Mouse (Mus musculus): ENCODE results near the gene Olfr401.
"Not testable (repeated sequence)": the region's sequence is repeated elsewhere in the genome, so short reads cannot be mapped to it uniquely, and the experiment has no call there.

Gene Olfr401

DNA sequence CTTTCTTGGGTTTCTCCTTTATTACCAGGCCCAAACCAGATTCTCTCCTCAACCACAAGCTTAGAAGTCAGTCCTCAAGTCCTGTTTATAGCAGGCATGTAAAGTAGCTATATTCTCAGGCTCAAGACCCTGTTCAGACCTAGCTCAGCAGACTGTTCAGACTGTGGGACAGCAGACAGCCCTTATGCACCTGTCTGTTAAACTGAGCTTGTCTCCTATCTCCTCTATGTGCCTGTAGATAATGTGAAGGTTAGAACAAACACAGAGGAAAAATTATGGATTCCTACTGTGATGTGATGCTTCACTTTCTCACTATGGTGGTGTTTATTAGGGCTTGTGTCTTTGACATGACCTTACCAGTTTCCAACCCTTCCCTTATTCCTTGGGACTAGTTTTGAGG is at the start of gene Olfr401:
TSS of gene Olfr401 (plus strand) at position 301 of the 400 bp plus-strand sequence.
- no peak for DNase-seq

DNA sequence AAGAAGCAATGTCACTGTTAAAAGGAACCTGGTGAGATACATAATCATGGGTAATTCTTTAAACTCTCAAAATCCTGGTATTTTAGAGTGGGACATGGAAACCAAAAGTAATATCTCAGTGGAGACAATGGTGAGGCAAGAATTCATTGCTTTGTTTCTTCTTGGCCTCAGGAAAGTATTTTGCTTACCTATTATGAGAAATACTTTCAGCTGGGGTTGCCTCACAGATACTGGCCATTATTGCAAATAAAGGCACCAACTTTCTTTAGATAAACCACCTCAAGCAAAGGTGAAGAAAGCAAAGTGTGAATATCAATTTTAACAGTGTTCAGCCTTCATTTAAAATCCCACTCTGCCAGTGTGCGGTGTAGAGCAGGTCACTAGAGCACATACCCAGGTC is 43.9 kb upstream of the Olfr401 start, which contains the start of gene Zfp616:
TSS of gene Zfp616 (plus strand) at position 301 of the 400 bp plus-strand sequence.
- no peak for DNase-seq

DNA sequence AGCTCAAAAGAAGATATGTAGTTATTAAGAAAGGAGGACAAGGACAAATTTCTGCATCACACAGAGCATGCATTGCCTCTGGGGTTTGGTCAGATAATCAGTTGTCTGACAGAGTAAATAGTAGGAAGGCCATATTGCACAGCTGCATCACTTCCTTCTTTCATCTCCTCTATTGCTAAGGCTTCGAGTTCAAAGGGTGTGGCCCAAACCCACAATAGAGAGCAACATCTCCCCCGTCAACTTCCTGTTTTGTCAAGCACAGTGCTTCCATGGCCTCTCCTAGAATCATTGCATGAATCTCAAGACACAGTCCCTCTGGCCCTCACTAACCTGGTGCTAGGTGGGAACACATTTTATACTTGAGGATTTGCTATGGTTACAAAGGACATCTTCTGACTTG is 12.8 kb upstream of the Olfr401 start:
- no peak for DNase-seq

DNA sequence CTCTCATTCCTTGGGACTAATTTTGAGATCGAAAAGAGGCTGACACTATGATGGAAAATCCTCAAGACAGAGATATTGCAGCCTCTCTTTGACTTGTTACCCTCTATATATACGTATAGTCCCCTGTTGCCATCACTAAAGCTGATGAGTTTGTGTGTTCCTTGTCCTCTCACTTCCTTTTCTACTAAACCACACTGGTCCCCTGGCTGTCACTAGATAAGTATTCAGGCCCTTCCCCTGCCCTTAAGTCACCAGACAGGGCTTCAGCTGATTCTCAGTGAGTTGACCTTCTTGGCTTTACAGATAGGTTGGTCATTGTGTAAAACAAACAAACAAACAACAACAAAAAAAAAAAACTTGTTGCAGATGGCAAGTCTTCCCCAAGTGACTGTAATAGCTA is 12.0 kb upstream of the Olfr401 start:
- no peak for DNase-seq

DNA sequence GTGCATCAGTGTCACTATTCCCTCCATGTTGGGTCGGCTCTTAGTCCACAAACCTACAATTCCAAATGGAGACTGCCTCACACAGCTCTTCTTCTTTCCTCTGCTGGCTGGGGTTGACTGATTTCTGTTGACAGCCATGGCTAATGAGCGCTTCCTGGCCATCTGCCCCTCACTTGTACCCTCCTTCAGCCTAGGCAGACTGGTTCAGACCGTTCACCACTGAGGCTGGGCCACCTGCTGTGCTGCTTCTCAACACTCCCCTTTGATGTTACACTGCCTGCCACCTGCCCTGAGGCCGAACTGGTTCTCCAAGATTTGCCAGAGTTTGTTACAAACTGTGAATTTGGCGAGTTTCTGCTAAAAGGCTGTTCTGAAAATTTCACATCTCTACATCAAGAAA is 8.4 kb upstream of the Olfr401 start:
- DNase-seq = no peak

DNA sequence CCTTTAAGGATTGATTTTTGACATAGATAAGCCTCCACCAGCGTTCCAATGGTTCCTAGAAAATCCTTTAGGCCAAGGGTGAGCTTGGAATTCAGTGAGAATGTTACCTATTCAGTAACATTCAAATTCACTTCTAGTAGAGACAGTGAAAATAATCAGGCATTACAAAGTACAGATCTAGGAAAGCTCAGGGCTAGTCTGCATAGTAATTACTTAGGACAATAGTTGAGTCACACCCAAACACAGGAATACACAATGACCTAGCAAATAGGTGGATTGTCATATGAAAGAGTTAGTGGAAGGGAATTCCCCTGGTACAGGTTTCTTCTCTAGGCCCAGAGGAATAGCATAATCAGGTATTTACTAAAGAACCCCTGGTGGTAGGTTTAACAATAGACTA is 26.5 kb downstream of the Olfr401 start:
- DNase-seq = not testable (repeated sequence)

DNA sequence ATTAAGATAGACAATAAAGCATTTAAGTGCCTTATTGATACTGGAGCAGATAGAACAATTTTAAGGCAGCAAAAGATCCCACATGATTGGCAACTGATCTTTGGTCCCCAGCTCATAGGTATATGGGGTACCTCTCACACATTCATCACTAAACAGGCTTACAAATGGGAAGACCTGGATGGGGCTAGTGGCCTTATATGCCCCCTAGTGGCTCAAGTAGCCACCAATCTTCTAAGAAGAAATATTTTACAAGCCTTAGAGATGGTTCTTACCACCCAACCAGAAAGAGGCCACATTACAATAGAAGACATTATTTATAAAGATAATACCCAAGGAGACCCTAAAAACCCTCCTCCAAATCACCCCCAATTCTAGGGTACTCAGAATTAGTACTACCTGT is 32.4 kb downstream of the Olfr401 start:
- DNase-seq = no peak

DNA sequence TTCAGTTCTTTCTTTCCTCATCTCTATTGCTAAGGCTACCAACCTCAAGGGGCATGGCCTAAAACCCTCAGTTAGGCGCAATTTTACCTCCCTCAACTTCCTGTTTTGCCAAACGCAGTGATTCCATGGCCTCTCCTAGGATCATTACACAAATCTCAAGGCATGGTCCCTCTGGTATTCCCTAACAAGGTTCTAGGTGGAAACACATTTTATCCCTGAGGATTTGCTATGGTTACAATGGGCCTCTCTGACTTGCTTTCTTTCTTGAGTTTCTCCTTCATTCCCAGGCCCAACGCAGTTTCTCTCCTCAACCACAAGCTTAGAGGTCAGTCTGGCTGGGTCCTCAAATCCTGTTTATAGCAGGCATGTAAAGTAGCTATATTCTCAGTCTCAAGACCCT is 39.7 kb downstream of the Olfr401 start, which contains the start of gene Olfr402:
TSS of gene Olfr402 (plus strand) at position 301 of the 400 bp plus-strand sequence.
- DNase-seq = no peak

DNA sequence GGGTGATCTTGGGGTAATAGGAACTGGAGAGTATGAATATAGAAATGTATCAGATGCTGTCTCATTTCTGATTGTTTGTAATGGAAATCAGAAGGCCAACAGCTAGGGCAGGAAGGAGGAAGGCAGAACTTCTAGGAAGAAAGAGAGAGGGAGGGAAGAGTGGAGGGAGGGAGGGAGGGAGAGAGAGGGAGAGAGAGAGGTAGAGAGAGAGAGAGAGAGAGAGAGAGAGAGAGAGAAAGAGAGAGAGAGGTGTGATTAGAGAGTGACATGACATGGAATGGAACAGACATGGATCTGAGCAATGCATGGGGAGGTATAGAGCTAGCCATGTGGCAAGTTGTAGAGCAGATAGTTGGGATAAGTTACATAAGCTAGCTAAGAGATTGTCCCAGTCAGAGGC is 55.3 kb downstream of the Olfr401 start:
- no peak for DNase-seq

Data from cerebellum, adult 9-10 months (tissue).